ENCODE assay signal across 5 mouse cellular contexts in genomic region chr16:21156261-21156660, GRCm38 (mm10). TPM values are rescaled to one million over a fixed set of nuclear protein-coding genes. Genes with fewer than 3 reads are reported as not detected.
"Had no signal": no experiment of that assay in that cellular context is flagged by ENCODE, and none has a peak within 500 bp of the region (broad histone marks: within the 10 kb centered on the region; RNA-seq: fewer than 3 reads in every experiment).

No protein-coding gene starts in this region.

RNA-seq across cellular contexts. Expression of gene Teddm3, which starts 2.5 kb away (rescaled TPM):
- total RNA-seq: neutrophil, adult 5-6 weeks had no signal
- polyA plus RNA-seq: neural tube, embryonic 13.5 days; small intestine, adult 2 months; testis, adult 2 months; urinary bladder, adult 2 months had no signal
